Comparison of ENCODE assay signal across 18 mouse cellular contexts in genomic region chr7:65663886-65664285, GRCm38 (mm10). TPM values are rescaled to one million over a fixed set of nuclear protein-coding genes. Genes with fewer than 3 reads are reported as not detected.
DNase-seq lines count a peak whose midpoint lies in the region; ATAC-seq lines count a peak whose summit lies in the region.
"Had no signal": no experiment of that assay in that cellular context is flagged by ENCODE, and none has a peak within 500 bp of the region (broad histone marks: within the 10 kb centered on the region; RNA-seq: fewer than 3 reads in every experiment).

No protein-coding gene starts in this region.

- no peak overlapping the region for H3K9ac ChIP-seq in heart, embryonic 11.5 days (ENCODE audit: low read depth, low read length)
- no peak overlapping the region for H3K9ac ChIP-seq in lung, embryonic 15.5 days
- H3K9ac ChIP-seq: embryonic facial prominence, embryonic 13.5 days had no signal

- H3K4me2 ChIP-seq in heart, embryonic 11.5 days: no peak overlapping the region
- peak overlapping the region; percentile 5; the same call in 1 of the 2 replicates for H3K4me2 ChIP-seq in lung, embryonic 15.5 days
- H3K4me2 ChIP-seq: embryonic facial prominence, embryonic 13.5 days had no signal

- H3K36me3 ChIP-seq in heart, embryonic 11.5 days (ENCODE audit: control insufficient read depth, insufficient read depth, low read length): no peaks in the 10 kb centered on the region
- peaks cover 6% of the 10 kb centered on the region; the same call in 1 of the 2 replicates for H3K36me3 ChIP-seq in lung, embryonic 15.5 days

- no peak overlapping the region for H3K27ac ChIP-seq in heart, embryonic 11.5 days (ENCODE audit: low read depth, low read length)
- H3K27ac ChIP-seq in lung, embryonic 15.5 days: no peak overlapping the region
- H3K27ac ChIP-seq: embryonic facial prominence, embryonic 13.5 days; hindbrain, embryonic 10.5 days; layer of hippocampus, adult 2 months had no signal

- ATAC-seq in heart, embryonic 11.5 days (replicated peaks; ENCODE audit: insufficient number of reproducible peaks, low FRiP score, low TSS enrichment): no peak
- no peak for ATAC-seq in lung, embryonic 15.5 days (ENCODE audit: borderline replicate concordance, extremely low read depth, low FRiP score, low TSS enrichment)

- peak; percentile 80 for DNase-seq in heart, adult 11 months
- DNase-seq in lung, postnatal 25 days (ENCODE audit: low spot score): no peak
- peak; percentile 21 to 38 for DNase-seq in kidney, adult 8-10 months
- peak; percentile 46 to 63 for DNase-seq in kidney, postnatal 25 days
- DNase-seq in thymus, postnatal 14 days: no peak
- DNase-seq in retina, embryonic 14.5 days (ENCODE audit: low spot score): no peak
- DNase-seq: adrenal gland, postnatal 10 days; cerebellum, adult 8-10 months; left cerebral cortex, postnatal 4 days; lung, adult 18-20 months; midbrain, embryonic 14.5 days; thymus, postnatal 25 days had no signal

- no peak overlapping the region for H3K4me3 ChIP-seq in heart, embryonic 11.5 days (ENCODE audit: low read depth, low read length)
- no peak overlapping the region for H3K4me3 ChIP-seq in lung, embryonic 15.5 days
- H3K4me3 ChIP-seq: embryonic facial prominence, embryonic 13.5 days; hindbrain, embryonic 10.5 days; layer of hippocampus, adult 2 months; myocyte had no signal

- no peaks in the 10 kb centered on the region for H3K9me3 ChIP-seq in heart, embryonic 11.5 days (replicated peaks; ENCODE audit: control insufficient read depth, low read length)
- no peaks in the 10 kb centered on the region for H3K9me3 ChIP-seq in lung, embryonic 15.5 days
- H3K9me3 ChIP-seq: embryonic facial prominence, embryonic 13.5 days; hindbrain, embryonic 10.5 days had no signal

- H3K27me3 ChIP-seq in heart, embryonic 11.5 days (ENCODE audit: control insufficient read depth, insufficient read depth, low read length): no peaks in the 10 kb centered on the region
- H3K27me3 ChIP-seq in lung, embryonic 15.5 days: no peaks in the 10 kb centered on the region
- H3K27me3 ChIP-seq: embryonic facial prominence, embryonic 13.5 days had no signal

- 73% methylated on average over 14 of the region's 14 CpGs for WGBS in heart, embryonic 11.5 days (ENCODE audit: insufficient replicate concordance)
- WGBS in lung, embryonic 15.5 days: 56% methylated on average over 14 of the region's 14 CpGs

- H3K4me1 ChIP-seq in heart, embryonic 11.5 days (ENCODE audit: control insufficient read depth, insufficient read depth, low read length): no peaks in the 10 kb centered on the region
- H3K4me1 ChIP-seq in lung, embryonic 15.5 days: no peaks in the 10 kb centered on the region
- H3K4me1 ChIP-seq: embryonic facial prominence, embryonic 13.5 days; hindbrain, embryonic 10.5 days had no signal

RNA-seq across cellular contexts. Expression of gene Tarsl2, which starts 19.2 kb away (rescaled TPM):
- 18.9 and 19.5 TPM in 2 replicates for polyA plus RNA-seq in heart, embryonic 11.5 days (2014; fragmentation: Nextera tagmentation; extraction: Ambion mirVana)
- 8.6 and 9.1 TPM in 2 replicates for polyA plus RNA-seq in lung, embryonic 15.5 days (2015; fragmentation: Nextera tagmentation; extraction: Ambion mirVana)

RNA-seq across cellular contexts. Expression of gene Tm2d3, which starts 27.1 kb away (rescaled TPM):
- 48.1 and 49.6 TPM in 2 replicates for polyA plus RNA-seq in heart, embryonic 11.5 days (2014; fragmentation: Nextera tagmentation; extraction: Ambion mirVana)
- polyA plus RNA-seq in lung, embryonic 15.5 days (2015; fragmentation: Nextera tagmentation; extraction: Ambion mirVana): 84.1 and 85.3 TPM in 2 replicates

Comparison
In these comparisons a context has a peak if more than half of its experiments do, and no peak if none do; other contexts are left out.
1. DNase-seq: peak in heart, adult 11 months (single experiment), kidney, adult 8-10 months (2 of 2) and kidney, postnatal 25 days (2 of 2); none in lung, postnatal 25 days (single experiment), thymus, postnatal 14 days (single experiment) and retina, embryonic 14.5 days (single experiment).